Mouse (Mus musculus): Measurements from ENCODE around the gene Wnt7a.

DNA sequence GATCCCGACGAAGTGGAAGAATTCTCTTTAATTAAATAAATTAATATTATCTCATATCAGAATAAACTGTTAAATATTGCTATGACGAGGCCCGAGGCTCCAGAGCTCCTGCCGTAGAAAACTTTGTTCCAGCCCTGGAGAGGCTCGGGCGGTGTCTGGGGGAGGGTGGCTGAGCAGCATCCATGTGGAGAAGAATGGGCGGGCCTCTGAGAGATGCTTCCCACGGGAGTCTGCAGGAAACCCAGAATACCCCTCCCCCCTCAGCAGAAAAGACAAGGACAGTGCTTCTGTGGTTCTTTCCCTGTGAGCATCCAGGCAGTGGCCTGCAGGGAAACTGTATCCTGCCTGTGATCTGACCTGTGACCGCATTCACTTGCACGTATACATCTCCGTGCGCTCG lies 45.7 kb downstream of the Wnt7a start:
- TF ChIP-seq CTCF (IDR thresholded peaks at IDR 0.05; ENCODE audit: low read depth, low read length) (no peak), POLR2A (IDR thresholded peaks at IDR 0.05; ENCODE audit: borderline replicate concordance, low read depth, low read length) (no peak)
